Mouse (Mus musculus) adrenal gland (tissue): ENCODE measurements around the gene Bmpr1a.

ENCODE experiments used
- intact Hi-C: fragments of 180-260 bp; cut with DNase I; formaldehyde crosslinking; loops from one replicate; pipeline ENCODE4 v1.15.1; 2025
- long read RNA-seq, 2 experiments: library from polyadenylated mRNA; unstranded; transcript quantifications; one replicate each; pipeline ENCODE4 v2.0.0; 2020; ENCODE audit warnings: borderline replicate concordance in 1 of 2; ENCODE audit not compliant: insufficient replicate concordance in 1 of 2

Bmpr1a gene
- long read RNA-seq, experiment 1, full-length matches to known transcripts: 1 of 7 reads
- long read RNA-seq, experiment 1, partial matches to known transcripts: 1 of 7 reads
- long read RNA-seq, experiment 1, other reads (novel, unspliced or antisense): 5 of 7 reads
- long read RNA-seq, experiment 2, partial matches to known transcripts: 4 of 14 reads
- long read RNA-seq, experiment 2, other reads (novel, unspliced or antisense): 10 of 14 reads

- intact Hi-C loops: no loop called here
These were observed at the start of gene Bmpr1a for GRCm38 (mm10) chr14:34503325-34503647. Bmpr1a (minus strand) TSS chr14:34503341.

- intact Hi-C loops: no loop called here
These were observed 49.1 kb upstream of the Bmpr1a start for GRCm38 (mm10) chr14:34552226-34552625.

- intact Hi-C loops: loop anchor here (2.0 to 5.0 kb wide), 2 partner anchors 37 to 90 kb away; no protein-coding TSS in a partner anchor
These were observed 46.0 kb upstream of the Bmpr1a start for GRCm38 (mm10) chr14:34549004-34549671.

- intact Hi-C loops: loop anchor here (2.0 to 5.0 kb wide), 2 partner anchors 36 to 90 kb away; no protein-coding TSS in a partner anchor
These were observed 45.4 kb upstream of the Bmpr1a start for GRCm38 (mm10) chr14:34548391-34549001.

- intact Hi-C loops: no loop called here
These were observed 41.4 kb upstream of the Bmpr1a start for GRCm38 (mm10) chr14:34544545-34544944.

GRCm38 (mm10) chr14:34544001-34544400 is 40.9 kb upstream of the Bmpr1a start:
- intact Hi-C loops: no loop called here

- intact Hi-C loops: no loop called here
These were observed 40.5 kb upstream of the Bmpr1a start for GRCm38 (mm10) chr14:34543596-34543995.

- intact Hi-C loops: no loop called here
These were observed 38.8 kb upstream of the Bmpr1a start for GRCm38 (mm10) chr14:34541896-34542295.

- intact Hi-C loops: no loop called here
These were observed 37.6 kb upstream of the Bmpr1a start for GRCm38 (mm10) chr14:34540685-34541162.

GRCm38 (mm10) chr14:34535883-34536282 is 32.7 kb upstream of the Bmpr1a start:
- intact Hi-C loops: no loop called here

- intact Hi-C loops: no loop called here
These were observed 30.4 kb upstream of the Bmpr1a start for GRCm38 (mm10) chr14:34533537-34533936.

- intact Hi-C loops: no loop called here
These were observed 29.4 kb upstream of the Bmpr1a start for GRCm38 (mm10) chr14:34532536-34532935.

GRCm38 (mm10) chr14:34528804-34529203 is 25.7 kb upstream of the Bmpr1a start:
- intact Hi-C loops: no loop called here

- intact Hi-C loops: no loop called here
These were observed 19.6 kb upstream of the Bmpr1a start, which contains the start of gene 9230112D13Rik for GRCm38 (mm10) chr14:34522701-34523100. 9230112D13Rik (minus strand) TSS chr14:34522801.

- intact Hi-C loops: no loop called here
These were observed 14.9 kb upstream of the Bmpr1a start for GRCm38 (mm10) chr14:34517959-34518544.

- intact Hi-C loops: no loop called here
These were observed 13.9 kb upstream of the Bmpr1a start for GRCm38 (mm10) chr14:34516960-34517577.

GRCm38 (mm10) chr14:34515860-34516259 is 12.7 kb upstream of the Bmpr1a start:
- intact Hi-C loops: no loop called here

GRCm38 (mm10) chr14:34514120-34514519 is 11.0 kb upstream of the Bmpr1a start:
- intact Hi-C loops: loop anchor here (5.0 kb wide), 1 partner anchor 33 kb away; no protein-coding TSS in a partner anchor

- intact Hi-C loops: loop anchor here (5.0 kb wide), 1 partner anchor 35 kb away; no protein-coding TSS in a partner anchor
These were observed 9.5 kb upstream of the Bmpr1a start for GRCm38 (mm10) chr14:34512602-34513001.

GRCm38 (mm10) chr14:34511901-34512300 is 8.8 kb upstream of the Bmpr1a start:
- intact Hi-C loops: loop anchor here (5.0 kb wide), 1 partner anchor 35 kb away; no protein-coding TSS in a partner anchor

GRCm38 (mm10) chr14:34508842-34509439 is 5.8 kb upstream of the Bmpr1a start:
- intact Hi-C loops: no loop called here
